Mouse (Mus musculus): ENCODE data around the gene Col16a1. TPM values are rescaled to one million over a fixed set of nuclear protein-coding genes. Genes with fewer than 3 reads are reported as not detected.
A peak's percentile ranks its signal among the peaks of the same experiment; 100 is the strongest.

Col16a1 gene
- polyA plus RNA-seq, 1 experiment from 2014 or later: 3.1 TPM

DNA sequence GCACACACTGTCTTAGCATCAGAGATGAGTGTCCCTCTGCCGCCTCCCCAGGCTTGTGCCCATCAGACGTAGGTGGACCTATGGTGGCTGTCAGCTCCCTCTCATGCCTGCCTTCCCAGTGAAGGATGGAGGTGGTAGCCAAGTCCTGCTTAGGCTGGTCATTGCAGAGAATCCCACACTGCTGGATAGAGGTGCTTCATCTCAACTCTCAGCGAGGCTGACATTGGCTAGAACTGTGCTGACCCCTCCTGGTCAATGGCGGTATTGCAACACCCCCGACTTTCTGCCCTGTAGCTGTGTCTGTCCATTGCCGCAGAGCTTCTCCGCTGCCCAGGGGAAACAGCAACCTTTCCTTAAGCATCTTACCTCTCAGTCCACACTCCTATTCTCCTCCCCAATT, 39.7 kb downstream of the Col16a1 start:
- Histone ChIP-seq H3K27me3 (peaks cover 37% of the 10 kb centered on the region), H3K9ac (no peak overlapping the region), H3K27ac (no peak overlapping the region), H3K4me1 (replicated peaks) (no peaks in the 10 kb centered on the region), H3K4me2 (no peak overlapping the region), H3K9me3 (replicated peaks) (no peaks in the 10 kb centered on the region), H3K36me3 (no peaks in the 10 kb centered on the region), H3K4me3 (replicated peaks) (no peak overlapping the region)
- DNase-seq: peak; percentile 58
- WGBS (ENCODE audit: insufficient replicate concordance): 15% methylated on average over 7 of the region's 7 CpGs
- no peak for ATAC-seq (ENCODE audit: low read depth)

- Histone ChIP-seq H3K9me3 (replicated peaks) (no peaks in the 10 kb centered on the region), H3K27me3 (peaks cover 26% of the 10 kb centered on the region), H3K4me2 (no peak overlapping the region), H3K27ac (no peak overlapping the region), H3K9ac (no peak overlapping the region), H3K4me1 (replicated peaks) (no peaks in the 10 kb centered on the region), H3K36me3 (no peaks in the 10 kb centered on the region), H3K4me3 (replicated peaks) (no peak overlapping the region)
- ATAC-seq (ENCODE audit: low read depth) (no peak), DNase-seq (no peak)
- 46% methylated on average over 3 of the region's 3 CpGs for WGBS (ENCODE audit: insufficient replicate concordance)
Measured at GRCm38 (mm10) chr4:130095137-130095536, 47.5 kb downstream of the Col16a1 start.

DNA sequence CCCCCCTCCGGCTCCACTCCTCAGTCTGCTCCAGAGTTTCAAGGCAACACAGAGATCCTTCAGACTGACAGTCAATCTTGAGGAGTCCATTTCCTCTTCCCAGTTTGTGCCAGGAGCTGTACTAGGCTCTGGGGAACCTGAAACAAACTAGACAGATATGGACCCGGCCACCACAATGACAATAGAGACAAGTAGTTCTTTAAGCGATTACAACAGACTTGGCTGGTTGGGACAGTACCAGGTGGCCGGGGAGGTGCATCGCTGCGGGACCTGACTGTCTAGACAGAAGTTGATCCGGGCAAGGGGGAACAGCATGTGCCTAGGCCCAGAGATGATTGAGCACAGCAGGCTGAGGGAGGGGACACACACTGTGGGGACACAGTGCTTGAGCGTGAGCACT, 53.5 kb downstream of the Col16a1 start:
- Histone ChIP-seq H3K36me3 (no peaks in the 10 kb centered on the region), H3K27me3 (peaks cover 18% of the 10 kb centered on the region), H3K4me2 (no peak overlapping the region), H3K4me3 (replicated peaks) (no peak overlapping the region), H3K9ac (no peak overlapping the region), H3K9me3 (replicated peaks) (0 out of 2 replicates have a peak, but pooled peaks cover 6% of the 10 kb centered on the region), H3K27ac (no peak overlapping the region), H3K4me1 (replicated peaks) (peaks cover 9% of the 10 kb centered on the region)
- DNase-seq (no peak), ATAC-seq (ENCODE audit: low read depth) (no peak)
- 45% methylated on average over 8 of the region's 8 CpGs for WGBS (ENCODE audit: insufficient replicate concordance)

GRCm38 (mm10) chr4:130102111-130102651, 54.5 kb downstream of the Col16a1 start, which contains the start of gene Pef1:
Pef1 (plus strand) TSS chr4:130102558.
- 0 out of 2 replicates have a peak, but pooled peaks cover 6% of the 10 kb centered on the region for H3K9me3 ChIP-seq (replicated peaks)
- 17% methylated on average over 6 of the region's 6 CpGs for WGBS (ENCODE audit: insufficient replicate concordance)
- DNase-seq: no peak
- ATAC-seq (ENCODE audit: low read depth): no peak
- no peak within 1 kb of the TSS for H3K27ac ChIP-seq
- H3K4me2 ChIP-seq: no peak within 1 kb of the TSS
- H3K4me1 ChIP-seq (replicated peaks): peaks cover 14% of the 10 kb centered on the region
- peaks cover 18% of the 10 kb centered on the region for H3K27me3 ChIP-seq
- H3K36me3 ChIP-seq: no peaks in the 10 kb centered on the region
- no peak within 1 kb of the TSS for H3K4me3 ChIP-seq (replicated peaks)
- H3K9ac ChIP-seq: no peak within 1 kb of the TSS

DNA sequence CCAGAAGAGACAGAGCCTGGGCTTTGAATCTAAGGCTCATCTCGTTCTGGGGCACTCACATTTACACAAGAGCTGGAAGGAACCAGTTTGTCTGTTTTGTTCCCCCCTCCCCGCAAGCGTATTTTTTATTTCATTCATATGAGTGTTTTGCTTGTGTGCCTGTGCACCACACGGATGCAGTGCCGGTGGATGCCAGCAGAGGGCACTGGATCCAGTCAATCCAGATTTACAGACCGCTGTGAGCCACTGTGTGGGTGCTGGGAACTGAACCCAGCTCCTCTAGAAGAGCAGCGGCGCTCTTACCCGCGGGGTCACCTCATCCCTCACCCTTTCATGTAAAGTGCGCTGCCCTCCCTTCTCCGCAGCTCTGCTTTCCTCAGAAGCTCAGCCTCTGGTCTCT, 56.0 kb downstream of the Col16a1 start:
- no peak for ATAC-seq (ENCODE audit: low read depth)

DNA sequence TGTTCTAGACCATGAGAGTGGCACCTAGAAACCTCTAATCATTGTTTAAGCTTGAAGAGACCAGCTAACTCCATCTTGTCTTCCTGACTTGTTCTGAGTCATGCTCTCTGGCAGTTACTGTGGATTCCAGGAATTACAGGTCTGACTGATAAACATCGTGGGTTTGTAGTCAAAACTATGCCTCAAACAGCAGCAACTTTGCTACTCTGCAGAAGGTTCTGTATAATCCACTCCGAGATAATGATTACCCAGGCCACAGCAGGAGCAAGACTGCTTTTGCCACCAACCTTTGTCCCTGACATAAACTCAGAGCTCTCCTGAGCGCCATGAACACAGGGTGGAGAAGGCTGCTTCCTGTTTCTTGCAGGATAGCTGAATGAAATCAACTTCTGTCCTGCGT, 56.9 kb downstream of the Col16a1 start:
- H3K4me2 ChIP-seq: no peak overlapping the region
- H3K36me3 ChIP-seq: no peaks in the 10 kb centered on the region
- ATAC-seq (ENCODE audit: low read depth) (no peak), DNase-seq (no peak)
- H3K4me3 ChIP-seq (replicated peaks): no peak overlapping the region
- 0 out of 2 replicates have a peak, but pooled peaks cover 6% of the 10 kb centered on the region for H3K9me3 ChIP-seq (replicated peaks)
- WGBS (ENCODE audit: insufficient replicate concordance): 26% methylated on average over 4 of the region's 4 CpGs
- no peak overlapping the region for H3K27ac ChIP-seq
- H3K9ac ChIP-seq: no peak overlapping the region
- H3K27me3 ChIP-seq: peaks cover 16% of the 10 kb centered on the region
- peaks cover 29% of the 10 kb centered on the region for H3K4me1 ChIP-seq (replicated peaks)

More for the DNA sequence above, 56.0 kb downstream of the Col16a1 start:
- no peak overlapping the region for H3K4me3 ChIP-seq (replicated peaks)
- H3K9ac ChIP-seq: no peak overlapping the region
- H3K4me1 ChIP-seq (replicated peaks): peaks cover 20% of the 10 kb centered on the region
- 67% methylated on average over 12 of the region's 12 CpGs for WGBS (ENCODE audit: insufficient replicate concordance)
- no peaks in the 10 kb centered on the region for H3K36me3 ChIP-seq
- H3K27ac ChIP-seq: no peak overlapping the region
- no peak for DNase-seq
- peaks cover 18% of the 10 kb centered on the region for H3K27me3 ChIP-seq
- H3K4me2 ChIP-seq: no peak overlapping the region
- 0 out of 2 replicates have a peak, but pooled peaks cover 6% of the 10 kb centered on the region for H3K9me3 ChIP-seq (replicated peaks)

- 10% methylated on average over 14 of the region's 14 CpGs for WGBS (ENCODE audit: insufficient replicate concordance)
- peak overlapping the region; percentile 52 for H3K4me2 ChIP-seq
- no peaks in the 10 kb centered on the region for H3K36me3 ChIP-seq
- H3K27ac ChIP-seq: peak overlapping the region; percentile 90
- H3K9me3 ChIP-seq (replicated peaks): 0 out of 2 replicates have a peak, but pooled peaks cover 6% of the 10 kb centered on the region
- H3K4me3 ChIP-seq (replicated peaks): peak overlapping the region; percentile 82
- peaks cover 51% of the 10 kb centered on the region for H3K4me1 ChIP-seq (replicated peaks)
- H3K27me3 ChIP-seq: peaks cover 3% of the 10 kb centered on the region; the same call in 1 of the 2 replicates
- H3K9ac ChIP-seq: peak overlapping the region; percentile 79; the same call in 1 of the 2 replicates
- DNase-seq: no peak
- ATAC-seq (ENCODE audit: low read depth): peak; percentile 21
Measured at GRCm38 (mm10) chr4:130107065-130107443, 59.4 kb downstream of the Col16a1 start.

DNA sequence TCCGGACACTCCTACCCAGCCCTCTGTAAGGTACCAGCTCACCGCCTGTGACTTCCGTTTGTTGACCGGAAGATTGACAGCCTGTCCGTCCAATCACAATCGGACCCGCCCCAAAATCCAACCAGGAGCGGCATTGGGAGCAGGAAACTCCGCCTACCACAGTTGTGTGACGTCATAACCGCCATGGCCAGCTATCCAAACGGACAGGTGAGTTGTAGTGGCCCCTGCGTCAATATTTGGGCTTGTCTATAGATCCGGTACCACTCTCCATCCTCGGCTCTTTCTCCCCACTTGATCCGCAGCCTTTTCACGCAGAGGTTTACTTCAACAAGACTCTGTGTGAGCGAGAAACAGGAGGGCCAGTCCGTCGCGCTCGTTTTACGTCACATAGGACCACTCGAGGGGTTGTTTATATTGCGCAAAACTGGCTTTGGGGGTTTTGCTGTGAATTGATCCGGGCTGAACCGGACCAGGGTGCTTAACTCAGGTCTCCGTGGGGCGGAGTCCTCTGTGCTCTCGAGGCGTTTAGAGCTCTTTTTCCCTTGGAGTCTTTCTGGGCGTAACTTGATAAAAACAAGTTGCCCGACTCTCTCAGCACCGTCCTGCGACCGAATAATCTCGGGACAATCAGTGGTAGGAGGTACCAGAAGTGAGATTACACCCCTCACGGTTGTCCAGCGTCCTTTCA, 59.9 kb downstream of the Col16a1 start:
- peak overlapping the region; percentile 79 for H3K9ac ChIP-seq
- DNase-seq (peak; percentile 99), ATAC-seq (ENCODE audit: low read depth) (peak; percentile 91)
- H3K36me3 ChIP-seq: no peaks in the 10 kb centered on the region
- peaks cover 56% of the 10 kb centered on the region for H3K4me1 ChIP-seq (replicated peaks)
- 0 out of 2 replicates have a peak, but pooled peaks cover 6% of the 10 kb centered on the region for H3K9me3 ChIP-seq (replicated peaks)
- peak overlapping the region; percentile 76 for H3K4me2 ChIP-seq
- no peaks in the 10 kb centered on the region for H3K27me3 ChIP-seq
- peak overlapping the region; percentile 82 for H3K4me3 ChIP-seq (replicated peaks)
- under 1% methylated on average over 39 of the region's 39 CpGs for WGBS (ENCODE audit: insufficient replicate concordance)
- peak overlapping the region; percentile 90 for H3K27ac ChIP-seq

GRCm38 (mm10) chr4:130108929-130109328, 61.3 kb downstream of the Col16a1 start:
- H3K9ac ChIP-seq: peak overlapping the region; percentile 79
- 31% methylated on average over 3 of the region's 3 CpGs for WGBS (ENCODE audit: insufficient replicate concordance)
- H3K4me1 ChIP-seq (replicated peaks): peaks cover 62% of the 10 kb centered on the region

GRCm38 (mm10) chr4:130109666-130110065, 62.0 kb downstream of the Col16a1 start:
- H3K36me3 ChIP-seq: peaks cover 3% of the 10 kb centered on the region; the same call in 1 of the 2 replicates
- ATAC-seq (ENCODE audit: low read depth): no peak
- H3K27me3 ChIP-seq: no peaks in the 10 kb centered on the region
- 0 out of 2 replicates have a peak overlapping the region, but pooled peaks have one; percentile 79 for H3K9ac ChIP-seq
- peaks cover 59% of the 10 kb centered on the region for H3K4me1 ChIP-seq (replicated peaks)
- H3K27ac ChIP-seq: peak overlapping the region; percentile 6; the same call in 1 of the 2 replicates
- H3K9me3 ChIP-seq (replicated peaks): no peaks in the 10 kb centered on the region
- no peak for DNase-seq
- H3K4me2 ChIP-seq: no peak overlapping the region
- no peak overlapping the region for H3K4me3 ChIP-seq (replicated peaks)
- WGBS (ENCODE audit: insufficient replicate concordance): 76% methylated on average over 9 of the region's 9 CpGs

More at GRCm38 (mm10) chr4:130108929-130109328, 61.3 kb downstream of the Col16a1 start:
- Histone ChIP-seq H3K4me3 (replicated peaks) (peak overlapping the region; percentile 82), H3K27ac (peak overlapping the region; percentile 90; the same call in 1 of the 2 replicates), H3K4me2 (peak overlapping the region; percentile 76), H3K27me3 (no peaks in the 10 kb centered on the region), H3K36me3 (peaks cover 3% of the 10 kb centered on the region; the same call in 1 of the 2 replicates), H3K9me3 (replicated peaks) (0 out of 2 replicates have a peak, but pooled peaks cover under 1% of the 10 kb centered on the region)
- ATAC-seq (ENCODE audit: low read depth) (no peak), DNase-seq (no peak)

GRCm38 (mm10) chr4:130110091-130110490, 62.5 kb downstream of the Col16a1 start:
- no peak overlapping the region for H3K9ac ChIP-seq
- no peak overlapping the region for H3K4me2 ChIP-seq
- no peak for ATAC-seq (ENCODE audit: low read depth)
- no peaks in the 10 kb centered on the region for H3K27me3 ChIP-seq
- no peak overlapping the region for H3K27ac ChIP-seq
- WGBS (ENCODE audit: insufficient replicate concordance): 81% methylated on average over 7 of the region's 7 CpGs
- peaks cover 57% of the 10 kb centered on the region for H3K4me1 ChIP-seq (replicated peaks)
- no peak for DNase-seq
- no peak overlapping the region for H3K4me3 ChIP-seq (replicated peaks)
- no peaks in the 10 kb centered on the region for H3K9me3 ChIP-seq (replicated peaks)
- H3K36me3 ChIP-seq: peaks cover 7% of the 10 kb centered on the region; the same call in 1 of the 2 replicates
